Mouse (Mus musculus) urinary bladder, postnatal 4 days (tissue): ENCODE results near the gene Slc22a12.
A peak's percentile ranks its signal among the peaks of the same experiment; 100 is the strongest.

Experiments used
- DNase-seq, 2 experiments: peaks; one replicate each; pipeline ENCODE4 v3.0.0; 2021 to 2022; ENCODE audit warnings: low spot score in 2 of 2

The Slc22a12 gene

DNA sequence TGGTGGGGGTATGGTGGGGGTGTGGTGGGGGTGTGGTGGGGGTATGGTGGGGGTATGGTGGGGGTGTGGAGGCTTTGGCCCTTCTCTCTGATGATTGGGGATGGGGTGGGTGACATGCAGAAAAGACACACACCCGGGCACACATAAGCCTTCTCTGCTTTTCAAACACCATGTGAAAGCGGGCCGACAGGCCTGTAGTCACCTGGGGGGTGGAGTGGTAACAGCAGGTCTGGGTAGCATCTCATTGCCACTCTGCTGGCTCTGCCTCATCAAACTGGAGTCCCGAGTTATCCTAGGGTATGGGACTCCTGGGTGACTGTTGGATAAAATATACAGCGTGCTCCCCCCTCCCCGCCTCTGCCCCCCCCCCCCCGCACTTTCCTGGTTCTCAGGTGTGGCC lies 48.8 kb downstream of the Slc22a12 start:
- no peak for DNase-seq

DNA sequence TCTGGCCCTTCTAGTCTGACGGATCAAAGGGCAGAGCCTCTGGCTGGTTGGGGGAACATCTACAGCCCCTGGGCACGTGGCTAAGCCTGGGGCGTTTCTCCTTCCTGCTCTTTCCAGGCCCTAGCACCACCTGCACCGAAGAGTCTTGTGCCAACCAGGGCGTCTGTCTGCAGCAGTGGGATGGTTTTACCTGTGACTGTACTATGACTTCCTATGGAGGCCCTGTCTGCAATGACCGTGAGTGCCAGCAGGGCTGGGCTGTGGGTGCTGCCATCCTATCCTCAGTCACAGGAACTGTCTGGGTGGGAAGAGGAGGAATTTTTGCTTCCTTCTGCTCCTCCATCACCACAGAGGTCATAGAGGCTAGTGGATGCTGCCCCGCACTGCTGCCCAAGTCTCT lies 49.6 kb downstream of the Slc22a12 start:
- DNase-seq: no peak

DNA sequence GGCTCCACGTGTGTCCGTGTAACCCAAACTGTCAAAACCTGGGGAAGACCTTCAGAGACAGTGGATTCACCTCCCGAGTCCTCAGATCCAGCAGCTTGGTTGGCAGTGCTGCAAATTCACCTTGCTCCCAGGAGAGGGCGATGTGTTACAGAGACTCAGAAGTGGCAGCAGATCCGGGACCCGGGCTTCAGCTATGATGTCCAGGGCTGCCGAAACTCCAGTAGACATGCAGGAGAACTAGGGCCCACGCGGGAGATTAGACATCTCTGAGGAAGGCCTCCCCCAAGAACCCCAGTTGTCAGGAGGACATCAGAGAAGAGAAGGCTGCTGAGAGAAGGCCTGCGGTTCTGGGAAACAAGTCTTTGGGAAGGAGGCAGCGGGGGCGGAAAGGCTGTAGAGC lies 50.7 kb downstream of the Slc22a12 start:
- peak; percentile 60 to 72 for DNase-seq

DNA sequence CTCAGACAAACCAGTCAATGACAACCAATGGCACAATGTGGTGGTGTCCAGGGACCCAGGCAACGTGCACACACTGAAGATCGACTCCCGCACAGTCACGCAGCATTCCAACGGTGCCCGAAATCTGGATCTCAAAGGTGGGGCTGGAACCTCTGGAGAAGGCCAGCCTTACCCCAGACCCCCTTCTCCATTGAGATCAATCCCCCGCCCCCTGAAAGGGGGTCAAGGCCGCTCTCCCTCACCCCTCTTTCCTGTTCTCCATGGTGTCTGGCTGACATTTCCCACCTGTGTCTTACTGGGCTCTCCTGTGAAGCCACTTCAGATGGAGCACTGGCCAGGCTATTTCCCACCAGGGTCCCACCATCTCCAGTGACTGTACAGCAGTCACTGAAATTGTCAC lies 51.3 kb downstream of the Slc22a12 start:
- DNase-seq: no peak

DNA sequence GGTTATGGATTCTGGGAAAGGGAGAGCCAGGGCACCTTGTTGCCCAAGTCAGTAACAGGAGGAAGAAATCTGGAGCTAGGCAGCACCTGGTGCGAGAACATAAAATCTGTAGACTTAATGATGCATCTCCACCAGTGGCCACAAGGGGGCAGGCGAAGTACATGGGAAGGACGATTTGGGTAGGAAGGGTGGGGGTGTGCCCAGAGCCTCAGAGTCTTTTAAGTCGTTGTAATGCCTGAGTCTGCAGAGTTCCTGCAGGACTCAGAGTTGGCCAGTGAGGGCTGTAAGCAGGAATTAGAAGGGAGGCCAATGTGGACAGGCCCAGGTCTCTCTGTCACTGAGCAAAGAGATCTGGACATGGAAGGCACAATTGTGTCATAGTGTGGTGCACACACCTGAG lies 53.8 kb downstream of the Slc22a12 start:
- DNase-seq: peak; percentile 79 to 93
